Mouse (Mus musculus) A20 (cell line): ENCODE data around the gene Ktn1.

Experiments
- DNase-seq: peaks from one replicate; pipeline ENCODE4 v3.0.0-alpha.2; 2011; ENCODE audit warnings: low read depth, low spot score

Ktn1 gene

GRCm38 (mm10) chr14:47648218-47648617, at the start of gene Ktn1:
TSS of gene Ktn1 (plus strand) at chr14:47648448.
- DNase-seq, result peak; percentile 84

DNA sequence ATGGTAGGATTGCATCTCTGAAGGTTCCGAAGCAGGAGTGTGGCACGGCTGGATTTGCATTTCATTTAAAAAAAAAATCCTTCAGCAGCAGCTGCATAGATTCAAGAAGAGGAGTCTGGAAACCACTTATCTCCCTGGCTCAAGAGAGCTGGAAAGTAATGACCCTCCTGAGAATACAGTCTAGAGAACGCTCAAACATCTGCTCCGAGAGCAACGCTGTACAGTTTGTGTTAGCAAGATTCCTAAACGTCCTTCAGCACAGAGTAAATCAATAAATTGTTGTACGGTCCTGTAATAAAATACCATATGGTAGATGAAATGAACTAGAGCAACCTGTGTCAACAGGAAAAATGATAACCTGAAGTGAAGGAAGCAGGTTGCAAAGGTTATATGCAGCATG, 35.0 kb upstream of the Ktn1 start:
- no peak for DNase-seq

DNA sequence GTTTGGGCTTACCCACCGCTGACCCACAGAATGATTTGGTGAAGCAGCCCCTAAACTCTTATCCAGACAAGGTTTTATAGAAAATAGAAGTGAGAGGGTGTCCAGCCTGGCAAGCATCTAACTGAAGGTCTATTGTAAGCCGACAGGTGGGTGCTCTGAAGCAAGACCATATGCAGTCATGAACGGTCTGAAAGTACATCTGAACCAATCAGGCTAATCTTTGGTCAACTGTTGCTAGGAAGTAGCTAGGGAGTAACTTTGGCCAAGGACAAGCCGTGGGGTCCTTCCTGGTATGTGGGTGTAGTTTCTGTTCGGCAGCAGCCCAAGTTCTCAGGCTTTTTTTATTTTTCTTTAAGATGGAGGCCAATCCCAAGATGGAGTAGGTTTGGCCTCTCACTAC, 29.4 kb upstream of the Ktn1 start:
- DNase-seq, result peak; percentile 90

DNA sequence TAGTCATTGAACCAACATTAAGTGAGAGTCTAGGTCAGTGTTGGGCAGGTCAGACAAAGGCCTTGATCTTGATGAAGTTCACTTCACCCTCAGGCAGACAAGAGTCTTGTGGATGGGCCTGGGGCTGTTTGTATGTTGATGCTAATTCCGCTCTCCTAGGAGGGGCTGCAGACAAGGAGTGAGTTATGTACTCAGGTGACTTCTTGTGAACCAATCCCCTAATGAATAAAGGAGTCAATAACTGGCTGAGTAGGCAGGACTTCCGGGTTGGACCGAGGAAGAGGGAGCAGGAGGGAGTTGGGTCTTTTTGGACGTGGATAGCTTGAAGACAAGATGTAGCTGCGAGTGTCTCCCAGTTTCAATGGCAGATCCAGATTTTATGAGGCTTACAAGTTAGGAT, 26.3 kb upstream of the Ktn1 start:
- DNase-seq, result no peak

GRCm38 (mm10) chr14:47624837-47625236, 23.4 kb upstream of the Ktn1 start:
- DNase-seq, result no peak

- DNase-seq, result peak; percentile 38
These were observed 22.1 kb upstream of the Ktn1 start for GRCm38 (mm10) chr14:47626143-47626542.

DNA sequence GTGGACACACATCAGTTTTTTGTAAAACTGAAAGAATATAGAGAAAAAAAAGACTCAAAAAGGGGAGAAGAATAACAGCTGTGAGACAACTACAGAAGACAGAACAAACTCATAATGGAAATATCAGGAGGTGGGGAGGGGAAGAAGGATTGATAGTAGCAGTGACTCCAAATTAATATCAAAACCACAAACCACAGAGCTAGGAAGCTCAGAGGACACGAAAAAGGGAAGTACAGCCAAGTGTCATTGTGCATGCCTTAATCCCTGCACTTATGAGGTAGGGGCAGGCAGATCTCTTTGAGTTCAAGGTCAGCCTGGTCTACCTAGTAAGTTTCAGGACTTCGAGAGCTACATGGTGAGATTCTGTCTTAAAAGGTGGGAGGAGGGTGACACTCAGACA, 21.4 kb upstream of the Ktn1 start:
- peak; percentile 78 for DNase-seq

DNA sequence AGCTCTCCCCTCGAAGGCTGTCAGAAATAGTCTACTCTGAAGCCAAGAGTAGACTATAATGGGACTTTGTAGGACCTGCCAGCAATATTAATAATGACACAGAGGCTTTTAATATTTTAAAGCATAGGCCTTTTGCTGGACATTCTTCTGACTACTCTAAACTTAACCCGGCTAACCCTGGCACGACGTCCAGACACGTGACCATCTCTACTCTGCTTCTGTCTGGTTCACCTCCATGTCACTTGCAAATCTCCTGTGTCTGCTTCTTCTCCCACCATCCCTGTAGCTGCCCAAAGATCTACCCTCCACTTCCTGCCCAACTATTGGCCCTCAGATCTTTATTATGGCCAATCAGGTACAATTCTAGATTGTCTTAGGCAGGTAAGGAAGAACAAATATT, 20.9 kb upstream of the Ktn1 start:
- no peak for DNase-seq

DNA sequence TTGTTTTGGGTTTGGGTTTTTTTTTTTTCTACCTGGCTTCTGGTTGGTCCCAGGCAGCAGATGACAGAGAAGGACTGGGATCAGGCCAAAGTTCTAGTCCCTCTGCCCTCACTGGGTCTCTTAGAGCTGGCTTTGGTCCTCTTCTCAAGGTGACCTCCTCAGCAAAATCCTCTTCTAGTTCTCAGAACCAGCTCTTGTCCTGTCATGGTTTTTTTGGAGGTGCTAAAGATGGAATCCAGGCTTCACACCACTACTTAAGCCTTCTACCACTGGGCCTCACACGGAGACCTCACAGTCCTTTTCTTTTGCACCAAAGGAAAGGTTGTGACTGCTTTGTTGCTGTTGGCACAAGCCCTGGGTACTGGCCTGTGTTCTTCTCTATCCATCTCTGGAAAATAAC, 15.8 kb upstream of the Ktn1 start:
- no peak for DNase-seq

DNA sequence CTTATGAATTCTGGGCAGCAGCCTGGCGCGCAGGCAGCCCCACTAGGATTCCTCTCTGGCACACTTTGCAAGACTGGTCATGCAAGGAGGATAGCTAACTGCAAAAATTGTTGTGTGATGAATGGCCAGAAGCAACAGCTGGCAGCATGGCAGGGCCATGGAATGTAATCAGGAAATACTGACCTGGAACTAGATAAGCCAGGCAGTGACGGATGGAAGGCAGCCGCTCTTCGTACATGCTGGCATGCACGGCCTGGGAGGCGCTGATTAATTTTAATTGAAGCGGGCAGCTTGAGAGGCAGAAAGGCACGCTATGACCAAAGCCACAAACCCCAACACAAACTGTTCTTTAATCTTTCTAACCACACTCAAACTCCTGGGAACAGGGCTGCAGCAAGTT, 13.8 kb upstream of the Ktn1 start:
- no peak for DNase-seq

DNA sequence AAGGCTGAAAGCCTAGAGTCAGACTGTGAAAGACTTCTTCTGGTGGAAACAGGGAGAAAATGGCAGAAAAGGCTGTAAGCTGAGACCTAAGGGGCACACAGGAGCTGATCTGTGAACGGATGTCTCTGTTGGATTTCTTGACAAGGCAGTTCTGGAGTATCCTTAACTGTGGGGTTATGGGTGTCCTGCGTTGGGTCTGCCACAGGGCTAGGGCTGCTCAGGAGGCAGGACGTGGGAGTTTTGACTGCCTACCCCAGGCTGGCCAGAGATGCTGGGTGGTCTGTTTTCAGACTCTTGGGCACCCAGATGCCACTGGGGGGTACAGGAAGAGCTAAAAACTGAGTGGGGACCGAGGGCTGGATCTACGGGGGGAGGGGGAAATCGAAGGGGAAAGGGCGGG, 13.4 kb upstream of the Ktn1 start:
- DNase-seq, result no peak

DNA sequence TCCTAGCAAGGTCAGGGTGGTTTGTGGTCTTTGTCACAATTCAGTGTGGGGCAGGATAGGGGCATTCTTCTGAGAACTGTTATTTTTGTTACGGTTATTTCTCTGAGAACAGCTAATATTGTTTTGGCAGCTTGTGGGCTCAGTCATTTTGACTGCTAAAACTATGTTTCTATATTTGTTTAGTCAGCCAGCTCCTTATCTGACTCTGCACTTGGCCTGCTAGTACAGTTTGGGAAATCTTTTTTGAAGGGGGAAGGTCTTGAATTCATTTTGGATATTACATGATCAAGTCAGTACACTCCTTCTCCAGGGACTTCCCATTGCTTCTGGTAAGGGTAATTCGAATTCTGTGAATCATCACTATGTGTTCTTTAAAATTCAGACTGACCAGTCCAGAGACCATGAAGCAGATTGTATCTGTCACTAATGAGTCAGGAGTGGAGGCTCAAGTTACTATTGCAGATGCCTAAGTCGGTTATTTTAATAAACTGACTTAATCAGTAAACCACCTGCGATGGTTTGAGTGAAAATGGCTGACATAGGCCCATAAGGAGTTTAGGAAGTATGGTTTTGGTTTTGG, 9.8 kb upstream of the Ktn1 start:
- DNase-seq, result no peak

- DNase-seq, result no peak
These were observed 2.6 kb upstream of the Ktn1 start for GRCm38 (mm10) chr14:47645620-47646019.

DNA sequence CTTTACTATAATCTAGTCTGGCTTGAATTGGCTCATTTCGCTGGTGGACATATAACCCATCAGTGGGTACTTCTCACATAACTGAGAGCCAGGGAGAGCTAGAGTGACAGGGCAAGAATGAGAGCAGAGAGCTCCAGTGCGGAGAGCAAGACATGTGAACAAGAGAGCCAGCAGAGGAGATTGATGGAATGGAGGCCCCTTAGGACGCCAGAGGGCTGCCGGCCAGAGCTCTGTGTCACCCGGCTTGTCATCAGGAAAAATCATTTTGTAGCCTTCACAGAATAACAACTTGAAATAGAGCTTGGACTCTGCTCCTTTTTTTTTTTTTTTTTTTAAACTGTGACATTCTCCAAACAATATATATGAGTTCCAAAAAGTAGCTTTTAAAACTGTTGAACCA, 2.0 kb upstream of the Ktn1 start:
- no peak for DNase-seq

- DNase-seq, result no peak
These were observed 1.3 kb upstream of the Ktn1 start for GRCm38 (mm10) chr14:47646696-47647516.

- peak; percentile 88 for DNase-seq
These were observed 720 bp downstream of the Ktn1 start for GRCm38 (mm10) chr14:47648706-47649630.

- peak; percentile 76 for DNase-seq
These were observed 1.5 kb downstream of the Ktn1 start for GRCm38 (mm10) chr14:47649631-47650337.

DNA sequence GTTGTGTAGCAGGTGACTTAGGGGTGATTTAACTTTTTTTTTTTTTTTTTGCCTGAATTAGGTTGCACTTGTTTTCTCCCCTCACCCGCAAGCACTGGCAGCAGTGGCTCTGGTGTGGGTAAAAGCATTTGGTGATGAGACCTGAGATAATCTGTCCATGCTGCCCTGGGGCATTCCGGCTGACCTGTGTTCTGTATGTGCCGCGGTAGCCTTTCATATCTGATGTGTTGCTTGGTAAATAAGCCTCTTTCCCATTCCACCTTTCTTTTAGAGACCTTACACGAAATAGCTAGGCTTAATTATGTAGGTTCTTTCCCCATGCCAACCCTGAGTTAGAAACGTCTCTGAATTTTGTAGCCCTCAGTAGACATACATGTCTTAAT, 2.1 kb downstream of the Ktn1 start:
- DNase-seq, result peak; percentile 57

- peak; percentile 36 for DNase-seq
These were observed 3.0 kb downstream of the Ktn1 start for GRCm38 (mm10) chr14:47651272-47651671.

DNA sequence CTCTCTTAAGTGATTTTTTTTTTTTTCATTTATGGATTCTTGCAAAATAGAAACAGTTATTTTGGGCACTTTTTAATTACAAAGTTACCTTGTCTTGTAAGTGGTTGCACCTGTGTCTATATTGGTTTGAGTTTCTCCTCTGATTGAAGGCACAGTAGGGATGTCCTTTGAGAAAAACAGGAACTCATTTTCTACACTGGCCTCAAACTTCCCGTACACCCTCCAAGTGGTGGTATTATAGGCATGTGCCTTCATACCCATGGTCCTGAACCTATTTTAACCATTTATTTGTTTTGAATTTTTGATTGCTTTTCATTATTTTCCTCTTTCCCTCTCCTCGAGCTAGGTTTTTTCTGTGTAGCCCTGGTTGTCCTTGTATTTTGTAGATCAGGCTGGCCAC, 7.2 kb downstream of the Ktn1 start:
- DNase-seq, result no peak

GRCm38 (mm10) chr14:47663844-47664469, 15.7 kb downstream of the Ktn1 start:
- DNase-seq, result peak; percentile 55
